Mouse (Mus musculus) stomach, embryonic 16.5 days (tissue): ENCODE measurements around the gene Lbx2. TPM values are rescaled to one million over a fixed set of nuclear protein-coding genes. Genes with fewer than 3 reads are reported as not detected.
A peak's percentile ranks its signal among the peaks of the same experiment; 100 is the strongest.

Source experiments
- ATAC-seq: fragments of 200-750 bp; cut with Nextera tagmentation; 2 replicates; pipeline ENCODE4 v1.8.0; 2017; ENCODE audit warnings: moderate number of reproducible peaks, moderate TSS enrichment; ENCODE audit not compliant: insufficient read depth, low FRiP score
- H3K27ac ChIP-seq: fragments of 300-500 bp; sonication (generic); 2 replicates; pipeline ENCODE4 v1.5.1; 2014; ENCODE audit warnings: low read length
- H3K27me3 ChIP-seq: fragments of 300-500 bp; sonication (generic); 2 replicates; pipeline ENCODE4 v1.6.1; 2014; ENCODE audit warnings: low read length, control low read depth, mixed read lengths; ENCODE audit not compliant: control insufficient read depth, insufficient read depth
- H3K36me3 ChIP-seq: fragments of 300-500 bp; sonication (generic); 2 replicates; pipeline ENCODE4 v1.6.1; 2014; ENCODE audit warnings: low read length; ENCODE audit not compliant: control insufficient read depth, insufficient read depth
- H3K4me1 ChIP-seq: fragments of 300-500 bp; sonication (generic); 2 replicates; pipeline ENCODE4 v1.6.1; 2014; ENCODE audit warnings: low read length, control low read depth, mixed read lengths; ENCODE audit not compliant: control insufficient read depth, insufficient read depth
- H3K4me2 ChIP-seq: fragments of 300-500 bp; sonication (generic); 2 replicates; pipeline ENCODE4 v1.6.1; 2014; ENCODE audit warnings: low read depth, low read length, mixed read lengths
- H3K4me3 ChIP-seq: fragments of 300-500 bp; sonication (generic); replicated peaks from 2 replicates; pipeline ENCODE4 v1.5.1; 2014; ENCODE audit warnings: mild to moderate bottlenecking, low read length
- H3K9ac ChIP-seq: fragments of 300-500 bp; sonication (generic); 2 replicates; pipeline ENCODE4 v1.6.1; 2014; ENCODE audit warnings: low read length
- H3K9me3 ChIP-seq: fragments of 300-500 bp; sonication (generic); replicated peaks from 2 replicates; pipeline ENCODE4 v1.6.1; 2016; ENCODE audit warnings: low read length, control low read depth; ENCODE audit not compliant: control insufficient read depth
- WGBS: fragments of 180-500 bp; shearing (Covaris S2); extraction: QIAGEN DNeasy Blood & Tissue Kit; methylation state at CpG from one replicate; pipeline ENCODE4 v1.1.7; 2014; 5-methylcytosine and 5-hydroxymethylcytosine counted together
- polyA plus RNA-seq: library from polyadenylated mRNA; unstranded; fragments of >200 nt; fragmentation: Nextera tagmentation; extraction: Ambion mirVana; gene quantifications from 2 replicates; pipeline ENCODE4 v1.2.1, GENCODE M21; 2015

The Lbx2 gene
- polyA plus RNA-seq, 1 experiment from 2014 or later, result 0.58 TPM

DNA sequence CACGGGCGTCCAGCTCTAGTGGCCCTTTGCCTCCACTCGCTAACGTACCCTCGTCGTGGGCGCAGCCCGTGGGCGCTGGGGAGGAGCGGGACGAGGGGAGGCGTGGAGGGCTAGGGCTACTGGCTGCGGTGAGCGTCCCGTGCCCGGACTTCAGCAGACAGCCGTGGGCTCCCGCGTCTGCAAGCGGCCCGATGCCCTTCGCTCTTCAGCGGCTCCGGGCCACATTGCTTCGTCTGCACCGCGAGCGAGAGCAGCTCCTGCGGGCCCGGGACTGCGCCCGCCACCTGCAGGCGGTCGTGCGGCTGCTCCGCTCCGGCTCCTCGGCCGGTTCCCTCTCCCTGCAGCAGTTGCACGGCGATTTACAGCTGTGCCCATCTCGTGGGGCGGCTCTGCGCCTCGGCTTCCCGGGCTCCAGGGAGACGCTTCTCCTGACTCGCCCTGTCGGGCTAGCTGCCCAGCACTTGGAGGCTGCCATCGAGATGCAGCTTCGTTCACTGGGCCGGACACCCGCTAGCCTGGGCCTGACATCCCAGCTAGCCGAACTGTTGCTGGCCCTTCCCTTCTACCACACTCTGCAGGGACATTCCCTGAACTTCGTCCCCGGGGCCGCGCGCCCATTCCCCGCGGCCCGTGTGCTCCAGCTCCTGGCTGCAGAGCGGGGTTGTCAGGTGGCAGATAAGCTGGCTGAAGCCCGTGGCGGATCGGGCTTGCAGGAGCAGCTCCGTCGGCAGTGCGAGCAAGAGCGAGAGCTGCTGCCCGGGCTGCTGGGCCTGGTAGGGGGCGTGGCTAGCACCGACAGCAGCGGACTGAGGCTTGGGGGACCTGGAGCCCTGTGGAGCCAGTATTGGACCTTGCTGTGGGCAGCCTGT is 15.8 kb downstream of the Lbx2 start:
- Histone ChIP-seq H3K36me3 (no peaks in the 10 kb centered on the region), H3K4me2 (peak overlapping the region; percentile 98), H3K9me3 (no peaks in the 10 kb centered on the region), H3K9ac (peak overlapping the region; percentile 75), H3K4me1 (peaks cover 14% of the 10 kb centered on the region), H3K4me3 (peak overlapping the region; percentile 58), H3K27me3 (no peaks in the 10 kb centered on the region), H3K27ac (peak overlapping the region; percentile 75)
- ATAC-seq, result peak; percentile 77
- 0% methylated on average over 74 of the region's 74 CpGs for WGBS

DNA sequence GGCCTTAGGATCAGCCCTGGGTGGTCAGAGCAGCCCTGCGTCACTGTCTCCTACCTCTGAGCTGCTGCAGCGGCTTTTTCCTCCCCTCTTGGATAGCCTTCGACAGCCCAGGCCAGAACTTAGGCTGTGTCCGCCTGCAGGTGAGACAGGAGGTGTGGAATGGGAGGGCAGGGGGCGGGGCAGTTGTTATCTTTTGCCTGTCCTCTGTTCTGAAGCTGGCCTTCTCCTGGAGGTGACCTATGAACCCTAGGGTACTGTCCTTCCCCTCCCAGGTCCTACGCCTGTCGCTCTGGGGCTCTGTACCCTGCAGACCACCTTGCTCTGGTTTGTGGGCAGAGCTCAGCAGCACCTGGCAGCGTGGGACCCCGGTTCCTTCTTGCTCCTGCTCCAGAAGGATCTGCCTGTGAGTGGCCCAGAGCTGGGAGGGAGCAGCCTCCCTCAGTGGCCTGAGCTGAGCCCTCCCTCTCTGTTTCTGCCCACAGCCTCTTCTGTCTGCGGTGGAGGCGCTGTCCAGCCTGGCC is 17.0 kb downstream of the Lbx2 start:
- peak overlapping the region; percentile 98; the same call in 1 of the 2 replicates for H3K4me2 ChIP-seq
- 50% methylated on average over 11 of the region's 11 CpGs for WGBS
- no peaks in the 10 kb centered on the region for H3K9me3 ChIP-seq
- H3K4me1 ChIP-seq, result peaks cover 21% of the 10 kb centered on the region
- ATAC-seq, result no peak
- H3K9ac ChIP-seq, result peak overlapping the region; percentile 75
- H3K4me3 ChIP-seq, result no peak overlapping the region
- no peaks in the 10 kb centered on the region for H3K27me3 ChIP-seq
- no peaks in the 10 kb centered on the region for H3K36me3 ChIP-seq
- no peak overlapping the region for H3K27ac ChIP-seq

DNA sequence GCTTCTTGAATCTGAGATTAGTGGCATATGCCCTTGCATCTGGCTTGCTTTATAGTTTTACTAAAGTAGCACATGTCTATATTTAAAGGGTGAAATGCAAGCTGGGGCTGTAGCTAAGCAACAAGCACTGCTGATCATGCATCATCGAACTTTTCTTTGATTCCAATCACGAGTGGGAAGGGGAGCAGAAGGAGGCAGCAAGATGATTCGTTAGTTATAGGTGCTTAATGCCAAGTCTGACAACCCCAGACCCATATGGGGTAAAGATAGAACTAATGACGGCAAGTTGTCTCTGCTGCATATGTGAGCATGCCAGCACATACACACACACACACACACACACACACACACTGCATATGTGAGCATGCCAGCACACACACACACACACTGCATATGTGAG is 18.0 kb downstream of the Lbx2 start:
- no peak for ATAC-seq
- Histone ChIP-seq H3K4me1 (peaks cover 25% of the 10 kb centered on the region), H3K4me3 (no peak overlapping the region), H3K9ac (no peak overlapping the region), H3K9me3 (no peaks in the 10 kb centered on the region), H3K27me3 (no peaks in the 10 kb centered on the region), H3K4me2 (no peak overlapping the region), H3K36me3 (no peaks in the 10 kb centered on the region), H3K27ac (no peak overlapping the region)
- whole genome bisulfite sequencing, result 85% methylated on average over 4 of the region's 4 CpGs

DNA sequence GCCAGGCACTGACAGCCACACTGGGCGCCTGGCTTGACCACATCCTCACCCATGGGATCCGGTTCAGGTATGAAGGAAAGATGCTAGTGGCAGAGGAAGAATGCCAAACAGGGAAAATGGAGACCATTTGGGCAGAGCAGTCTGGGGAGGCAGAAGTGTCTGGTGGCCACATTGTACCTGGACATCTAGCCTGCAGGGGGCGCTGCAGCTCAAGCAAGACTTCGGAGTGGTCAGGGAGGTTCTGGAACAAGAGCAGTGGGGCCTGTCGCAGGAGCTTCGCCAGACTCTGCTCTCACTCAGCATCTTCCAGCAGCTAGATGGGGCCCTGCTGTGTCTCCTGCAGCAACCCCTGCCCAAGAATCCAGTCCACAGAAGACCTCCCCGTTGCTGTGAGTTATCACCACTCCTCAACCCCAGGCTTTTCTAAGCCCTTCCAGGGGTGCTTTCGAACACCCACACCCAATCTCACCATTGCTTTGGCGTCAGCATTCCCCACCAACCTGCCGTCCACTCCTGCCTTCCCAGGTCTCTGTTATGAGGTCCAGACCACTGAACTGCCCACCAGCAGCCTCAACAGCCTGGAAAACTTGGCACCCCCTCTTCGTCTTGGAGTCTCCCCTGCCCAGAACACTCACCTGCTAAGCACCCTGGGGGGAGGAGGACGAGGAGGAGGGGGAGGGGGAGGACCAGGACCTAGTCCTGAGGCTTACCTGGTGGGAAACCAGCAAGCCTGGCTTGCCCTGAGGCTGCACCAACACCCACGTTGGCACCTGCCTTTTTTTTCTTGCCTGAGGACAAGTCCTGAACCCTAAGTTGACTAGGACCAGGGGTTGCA is 21.6 kb downstream of the Lbx2 start:
- Histone ChIP-seq H3K9me3 (no peaks in the 10 kb centered on the region), H3K4me3 (peak overlapping the region; percentile 99; the same call in 1 of the 2 replicates), H3K9ac (peak overlapping the region; percentile 97), H3K4me2 (peak overlapping the region; percentile 91), H3K27ac (peak overlapping the region; percentile 83; the same call in 1 of the 2 replicates), H3K27me3 (no peaks in the 10 kb centered on the region), H3K36me3 (no peaks in the 10 kb centered on the region), H3K4me1 (peaks cover 27% of the 10 kb centered on the region)
- WGBS, result 36% methylated on average over 13 of the region's 13 CpGs
- no peak for ATAC-seq

DNA sequence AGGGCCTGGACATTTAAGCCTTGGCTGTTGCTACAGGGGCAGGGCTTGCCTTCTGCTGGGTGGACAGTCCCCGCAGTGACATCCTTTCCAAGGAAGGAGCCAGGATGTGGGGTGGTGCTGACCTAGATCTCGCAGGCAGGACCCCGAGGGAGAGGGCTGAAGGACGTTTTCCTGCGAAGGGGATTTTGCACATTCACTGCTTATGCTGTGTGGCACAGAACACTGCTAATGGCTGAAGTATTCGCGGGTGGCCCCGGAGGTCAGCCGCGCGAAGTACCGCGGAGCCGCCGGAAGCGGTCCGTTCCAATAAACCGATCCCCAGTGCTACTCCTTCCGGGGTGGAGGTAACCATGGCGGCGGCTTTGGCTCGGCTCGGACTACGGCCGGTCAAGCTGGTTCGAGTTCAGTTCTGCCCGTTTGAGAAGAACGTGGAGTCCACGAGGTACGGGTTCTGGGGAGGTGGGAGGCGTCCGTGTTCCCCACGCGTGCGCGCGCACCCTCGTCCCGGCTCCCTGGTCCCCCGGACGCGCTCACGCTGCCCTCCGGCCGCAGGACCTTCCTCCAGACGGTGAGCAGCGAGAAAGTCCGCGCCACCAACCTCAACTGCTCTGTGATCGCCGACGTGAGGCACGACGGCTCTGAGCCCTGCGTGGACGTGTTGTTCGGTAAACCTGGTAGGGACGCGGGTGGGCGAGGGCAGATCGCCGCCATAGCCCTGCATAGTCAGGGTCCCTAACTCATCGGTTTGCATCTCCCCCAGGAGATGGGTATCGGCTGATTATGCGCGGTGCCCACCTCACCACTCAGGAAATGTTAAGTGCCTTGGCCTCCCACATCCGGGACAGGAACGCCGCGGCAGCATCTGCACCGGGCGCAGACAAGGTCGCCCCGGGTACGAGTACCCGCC is 22.8 kb downstream of the Lbx2 start, which contains the start of gene Mrpl53:
TSS of gene Mrpl53 (plus strand) at position 279 of the 907 bp plus-strand sequence.
- H3K9ac ChIP-seq, result peak within 1 kb of the TSS; percentile 97
- under 1% methylated on average over 76 of the region's 76 CpGs for WGBS
- H3K36me3 ChIP-seq, result no peaks in the 10 kb centered on the region
- peaks cover 20% of the 10 kb centered on the region for H3K4me1 ChIP-seq
- peak within 1 kb of the TSS; percentile 99 for H3K4me3 ChIP-seq
- no peaks in the 10 kb centered on the region for H3K27me3 ChIP-seq
- ATAC-seq, result peak; percentile 87
- H3K27ac ChIP-seq, result peak within 1 kb of the TSS; percentile 83
- no peaks in the 10 kb centered on the region for H3K9me3 ChIP-seq
- peak within 1 kb of the TSS; percentile 91 for H3K4me2 ChIP-seq

DNA sequence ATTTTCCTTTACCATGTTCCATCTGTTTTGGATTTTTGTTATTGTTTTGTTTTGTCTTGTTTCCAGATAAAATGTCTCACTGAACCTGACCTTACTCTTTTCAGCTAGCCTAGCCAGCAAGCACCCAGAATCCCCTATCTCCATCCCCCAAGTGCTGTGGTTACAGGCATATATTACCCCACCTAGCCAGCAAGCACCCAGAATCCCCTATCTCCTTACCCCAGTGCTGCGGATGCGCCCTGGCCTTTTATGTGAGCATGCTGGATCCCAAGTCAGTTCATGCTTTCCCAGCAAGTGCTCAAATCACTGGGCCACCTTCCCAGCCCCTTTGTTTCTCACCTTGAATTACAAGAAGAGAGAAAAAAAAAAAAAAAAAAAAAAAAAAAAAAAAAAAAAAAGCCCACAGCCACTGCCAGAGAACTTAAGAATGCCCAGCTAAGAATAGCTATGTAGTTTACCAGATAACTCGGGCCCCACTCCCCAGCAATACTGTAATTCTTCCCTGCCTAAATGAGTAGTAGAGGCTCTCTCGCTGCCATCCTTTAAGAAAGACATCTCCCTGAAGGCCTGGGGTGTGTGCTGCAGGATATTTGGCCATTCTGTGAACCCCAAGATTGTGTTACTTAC is 25.5 kb downstream of the Lbx2 start:
- H3K36me3 ChIP-seq, result no peaks in the 10 kb centered on the region
- 84% methylated on average over 4 of the region's 4 CpGs for WGBS
- no peak overlapping the region for H3K4me2 ChIP-seq
- no peak for ATAC-seq
- H3K9ac ChIP-seq, result no peak overlapping the region
- H3K27me3 ChIP-seq, result no peaks in the 10 kb centered on the region
- H3K4me1 ChIP-seq, result peaks cover 28% of the 10 kb centered on the region
- H3K27ac ChIP-seq, result no peak overlapping the region
- no peaks in the 10 kb centered on the region for H3K9me3 ChIP-seq
- H3K4me3 ChIP-seq, result no peak overlapping the region

DNA sequence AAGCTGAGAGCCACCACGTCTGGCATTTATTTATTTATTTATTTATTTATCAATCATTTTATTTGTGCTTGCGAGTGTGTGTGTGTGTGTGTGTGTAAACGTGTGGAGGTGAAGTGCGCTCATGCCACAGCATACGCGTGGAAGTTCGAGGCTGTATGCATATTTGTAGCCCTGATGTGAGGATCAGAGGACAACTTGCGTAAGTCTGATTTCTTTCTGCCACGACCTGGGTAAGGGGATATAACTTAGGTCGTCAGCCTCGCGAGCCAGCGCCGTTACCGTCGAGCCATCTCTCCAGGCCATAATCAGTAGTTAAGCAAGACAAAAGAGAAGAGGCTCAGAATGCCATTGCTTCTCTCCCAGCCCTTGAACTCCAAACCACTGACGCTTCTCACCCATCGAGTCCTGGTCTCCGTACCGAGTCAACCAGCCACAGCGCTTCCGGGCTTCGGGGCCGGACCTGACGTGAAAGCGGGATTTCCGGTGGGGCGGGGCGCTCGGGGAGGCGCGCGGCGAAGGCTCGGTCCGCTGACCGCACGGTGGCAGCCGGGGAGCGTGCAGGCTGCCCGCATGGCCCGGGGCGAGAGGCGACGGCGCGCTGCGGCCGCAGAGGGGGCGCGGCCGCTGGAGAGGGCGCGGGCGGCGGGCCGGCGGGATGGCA is 29.0 kb downstream of the Lbx2 start, which contains the start of gene Mogs:
TSS of gene Mogs (plus strand) at position 486 of the 661 bp plus-strand sequence.
- peak within 1 kb of the TSS; percentile 86 for H3K4me3 ChIP-seq
- H3K9ac ChIP-seq, result peak within 1 kb of the TSS; percentile 93
- peak; percentile 93 for ATAC-seq
- no peaks in the 10 kb centered on the region for H3K9me3 ChIP-seq
- H3K4me2 ChIP-seq, result peak within 1 kb of the TSS; percentile 90
- peaks cover 22% of the 10 kb centered on the region for H3K4me1 ChIP-seq
- peaks cover 12% of the 10 kb centered on the region for H3K36me3 ChIP-seq
- peak within 1 kb of the TSS; percentile 88 for H3K27ac ChIP-seq
- WGBS, result under 1% methylated on average over 58 of the region's 58 CpGs
- H3K27me3 ChIP-seq, result no peaks in the 10 kb centered on the region
